Mouse (Mus musculus): ENCODE measurements at regions not wholly inside any gene's neighbourhood (a gene's known extent, or its start where the extent isn't known, plus 50 kb on each side); places are given as distances from the start of the nearest gene placed in this dataset.
"Not testable (repeated sequence)": the region's sequence is repeated elsewhere in the genome, so short reads cannot be mapped to it uniquely, and the experiment has no call there.

DNA sequence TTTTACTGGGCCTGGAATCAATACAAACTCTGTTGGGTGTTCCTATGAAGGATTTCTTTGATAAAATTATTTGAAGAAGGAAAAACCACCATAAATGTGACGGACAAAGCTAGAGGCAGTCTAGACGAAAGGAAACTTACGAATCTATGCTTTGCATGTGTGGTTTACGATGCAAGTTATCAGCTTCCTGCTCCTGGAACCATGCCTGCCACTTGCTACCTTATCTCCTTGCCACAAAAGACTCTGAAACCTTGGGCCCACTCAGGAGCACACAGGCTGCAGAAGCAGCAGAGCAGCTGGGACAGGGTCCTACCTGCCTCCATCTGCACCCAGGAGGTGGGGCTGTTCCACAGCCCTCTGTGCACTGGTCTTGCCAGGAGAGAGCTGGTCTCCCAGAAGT, 287.5 kb downstream of the Arl6ip6 start:
- TF ChIP-seq CTCF (IDR thresholded peaks at IDR 0.05; ENCODE audit: borderline replicate concordance, insufficient read depth, low read length); POLR2A (IDR thresholded peaks at IDR 0.05; ENCODE audit: low read depth, low read length): not testable (repeated sequence)

Measured in embryonic fibroblast, embryonic 13.5 days (primary cell).